Mouse (Mus musculus) common myeloid progenitor, adult 5-6 weeks (primary cell): ENCODE results near the gene Bag5. TPM values are rescaled to one million over a fixed set of nuclear protein-coding genes. Genes with fewer than 3 reads are reported as not detected.

ENCODE experiments used
- ATAC-seq: replicated peaks from 2 replicates; pipeline ENCODE4 v1.8.0; 2016; ENCODE audit warnings: low read depth, mild to moderate bottlenecking, moderate TSS enrichment, inconsistent platforms; ENCODE audit not compliant: poor library complexity, severe bottlenecking
- total RNA-seq: library from RNA; stranded (forward); fragments of 200-1000, 187-1606 nt; gene quantifications from 2 replicates; pipeline ENCODE4 v1.2.3, GENCODE M21; 2017

Gene Bag5
- total RNA-seq, 1 experiment from 2014 or later: 38.3 TPM

GRCm38 (mm10) chr12:111678670-111678933 is 34.5 kb downstream of the Bag5 start:
- ATAC-seq: no peak

- peak; percentile 80 for ATAC-seq
Observed at GRCm38 (mm10) chr12:111677882-111678669, 35.0 kb downstream of the Bag5 start, which contains the start of gene Trmt61a. Gene Trmt61a, plus strand, starts transcription at chr12:111678105.

- ATAC-seq: no peak
Observed at GRCm38 (mm10) chr12:111677421-111677820, 35.6 kb downstream of the Bag5 start.

- no peak for ATAC-seq
Observed at GRCm38 (mm10) chr12:111675797-111676580, 37.1 kb downstream of the Bag5 start.

GRCm38 (mm10) chr12:111674850-111675486 is 38.1 kb downstream of the Bag5 start:
- ATAC-seq: peak; percentile 23

GRCm38 (mm10) chr12:111672581-111672980 is 40.5 kb downstream of the Bag5 start:
- no peak for ATAC-seq

- ATAC-seq: no peak; the same call in 1 of the 2 replicates
Observed at GRCm38 (mm10) chr12:111672176-111672575, 40.9 kb downstream of the Bag5 start, which contains the start of gene Ckb. Gene Ckb, minus strand, starts transcription at chr12:111672338.

GRCm38 (mm10) chr12:111671431-111671902 is 41.6 kb downstream of the Bag5 start:
- ATAC-seq: no peak

- ATAC-seq: no peak
Observed at GRCm38 (mm10) chr12:111670976-111671375, 42.1 kb downstream of the Bag5 start.

GRCm38 (mm10) chr12:111670371-111670971 is 42.6 kb downstream of the Bag5 start:
- ATAC-seq: 0 out of 2 replicates have a peak, but pooled peaks have one; percentile 12

GRCm38 (mm10) chr12:111669961-111670360 is 43.1 kb downstream of the Bag5 start:
- ATAC-seq: no peak

GRCm38 (mm10) chr12:111669000-111669788 is 43.9 kb downstream of the Bag5 start:
- no peak for ATAC-seq

GRCm38 (mm10) chr12:111668457-111668912 is 44.6 kb downstream of the Bag5 start:
- ATAC-seq: peak; percentile 78

GRCm38 (mm10) chr12:111667421-111667820 is 45.6 kb downstream of the Bag5 start:
- ATAC-seq: no peak

GRCm38 (mm10) chr12:111666380-111666779 is 46.7 kb downstream of the Bag5 start:
- ATAC-seq: no peak

- no peak for ATAC-seq
Observed at GRCm38 (mm10) chr12:111665041-111665880, 47.8 kb downstream of the Bag5 start.

- no peak for ATAC-seq
Observed at GRCm38 (mm10) chr12:111664144-111664634, 48.9 kb downstream of the Bag5 start.
